Mouse (Mus musculus) spleen, postnatal 36 days (tissue): ENCODE results near the gene Tmco4.

ENCODE experiments used
- DNase-seq, 2 experiments: peaks; one replicate each; pipeline ENCODE4 v3.0.0; 2022; ENCODE audit warnings: low spot score in 2 of 2, mixed read lengths in 1 of 2

Tmco4 gene

DNA sequence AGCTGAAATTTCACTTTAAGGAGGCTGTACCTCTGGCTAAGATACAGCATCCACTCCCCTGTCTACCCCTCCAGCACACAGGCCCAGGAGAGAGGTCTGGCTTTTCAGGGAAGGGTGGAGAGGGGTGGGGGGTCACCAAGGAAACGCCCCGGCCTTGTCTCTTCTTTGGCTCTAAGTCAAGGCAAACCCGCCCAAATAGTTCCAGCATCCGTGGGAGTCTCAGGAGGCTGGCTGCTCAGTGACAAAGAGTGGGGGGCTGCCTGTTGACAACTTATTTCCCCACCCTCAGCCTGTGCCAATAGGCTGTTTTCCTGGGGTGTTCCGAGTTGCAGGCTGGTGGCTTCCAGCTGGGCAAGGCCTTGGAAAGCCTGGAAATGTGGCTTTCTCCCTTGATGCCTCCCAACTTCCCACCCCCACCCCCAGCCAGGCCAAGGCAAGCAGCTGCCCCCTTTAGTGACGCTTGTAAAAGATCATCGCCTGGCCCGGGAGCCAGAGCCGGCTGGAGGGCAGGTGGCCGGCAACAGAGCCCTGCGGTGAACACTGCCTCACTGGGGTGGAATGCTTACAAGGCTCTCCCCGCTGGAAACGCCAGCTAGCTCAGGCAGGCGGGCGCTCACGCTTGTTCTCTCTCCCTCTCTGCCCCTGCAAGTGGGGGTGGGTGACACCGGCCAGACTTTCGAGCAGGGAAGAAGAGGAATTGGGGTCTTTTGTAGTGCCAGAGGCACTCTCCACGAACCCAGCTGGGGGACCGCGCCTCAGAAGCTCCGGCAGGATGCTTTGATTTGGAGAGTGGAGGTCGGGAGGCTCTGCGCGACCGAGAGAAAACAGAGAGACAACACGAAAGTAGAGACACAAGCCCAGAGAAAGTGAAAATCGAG, 119.0 kb downstream of the Tmco4 start:
- DNase-seq: no peak

DNA sequence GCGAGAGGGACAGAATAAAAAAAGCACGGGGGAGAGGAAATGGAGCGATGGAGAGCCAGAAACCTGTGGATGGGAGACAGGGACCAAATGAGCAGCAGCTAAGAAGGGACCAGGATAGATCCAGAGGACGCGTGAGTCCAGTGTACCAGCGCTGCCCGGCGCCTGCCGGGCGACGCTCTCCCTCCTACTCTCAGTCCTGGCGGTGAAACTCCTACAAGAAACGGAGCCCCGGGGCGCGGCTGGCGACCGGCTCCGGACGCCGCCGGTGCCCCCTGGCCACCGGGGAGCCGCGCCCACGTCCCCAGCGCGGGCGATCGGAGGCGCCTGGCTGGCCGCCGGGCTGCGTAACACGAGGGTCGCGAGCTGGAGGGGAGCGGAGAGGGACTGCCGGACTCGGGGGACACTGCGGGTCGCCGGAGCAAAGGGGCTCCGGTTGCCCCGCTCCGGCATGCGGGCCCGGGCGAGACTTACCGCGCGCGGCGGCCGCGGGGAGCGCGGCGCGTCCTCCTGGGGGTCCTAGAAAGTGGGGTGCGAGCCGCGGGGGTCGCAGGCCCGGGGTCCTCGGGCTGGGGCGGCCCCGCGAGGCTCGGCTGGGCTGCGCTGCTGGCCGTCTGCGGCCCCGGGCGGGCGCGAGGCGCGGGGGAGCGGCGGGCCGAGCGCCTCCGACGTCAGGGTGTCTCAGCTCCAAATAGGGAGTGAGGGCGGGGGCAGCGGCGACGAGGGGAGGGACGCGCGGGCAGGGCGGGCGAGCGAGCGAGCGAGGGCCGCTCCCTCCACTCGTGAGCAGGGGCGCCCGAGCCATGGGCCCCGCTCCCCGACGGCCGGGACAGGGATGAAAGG, 119.9 kb downstream of the Tmco4 start, which contains the start of gene Nbl1:
Gene Nbl1, minus strand, starts transcription at position 638 of the 840 bp plus-strand sequence.
- DNase-seq: no peak

DNA sequence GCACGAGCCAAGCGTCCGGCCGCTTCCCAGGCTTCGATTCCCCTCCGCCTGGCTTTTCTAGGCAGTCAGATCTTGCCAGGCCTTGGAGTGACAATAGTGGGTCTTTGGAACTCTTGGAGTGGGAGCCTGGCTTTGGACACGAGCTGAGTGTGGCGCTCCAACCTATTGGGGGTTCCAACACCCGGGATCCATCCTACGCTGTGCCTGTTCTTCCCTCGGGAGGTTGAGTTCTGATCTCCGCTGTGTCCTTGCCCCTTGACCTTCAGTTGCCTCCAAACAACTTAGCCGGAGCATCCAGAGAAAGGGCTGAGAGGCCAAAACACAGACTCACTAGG, 120.5 kb downstream of the Tmco4 start:
- no peak for DNase-seq

GRCm38 (mm10) chr4:139095406-139095805, 122.7 kb downstream of the Tmco4 start:
- DNase-seq: no peak

GRCm38 (mm10) chr4:139096201-139096600, 123.5 kb downstream of the Tmco4 start:
- no peak for DNase-seq

GRCm38 (mm10) chr4:139100326-139100725, 127.6 kb downstream of the Tmco4 start:
- no peak for DNase-seq

DNA sequence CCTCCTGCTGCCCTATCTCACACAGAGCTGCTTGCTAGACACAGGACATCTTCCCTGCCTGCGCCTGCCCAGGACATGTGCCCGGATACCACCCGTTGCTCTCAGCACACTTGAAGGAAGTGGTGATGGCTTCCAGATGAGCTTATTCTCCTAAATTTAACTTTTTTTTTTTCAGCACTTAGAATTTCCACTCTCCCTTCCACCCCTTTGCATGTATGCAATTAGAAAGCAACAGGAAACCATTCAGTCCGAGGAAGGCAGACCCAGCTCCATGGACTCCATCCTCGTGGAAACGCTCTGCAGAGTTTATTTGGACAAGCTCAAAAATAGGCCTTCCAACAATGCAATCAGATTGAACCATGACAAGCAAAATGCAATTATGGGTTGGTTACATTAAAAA, 128.9 kb downstream of the Tmco4 start:
- DNase-seq: no peak

GRCm38 (mm10) chr4:139105453-139105852, 132.8 kb downstream of the Tmco4 start:
- DNase-seq: no peak
